Mouse (Mus musculus) stomach, postnatal 0 days (tissue): ENCODE measurements at regions not wholly inside any gene's neighbourhood (a gene's known extent, or its start where the extent isn't known, plus 50 kb on each side); places are given as distances from the start of the nearest gene placed in this dataset.

ENCODE experiments used
- CTCF ChIP-seq: IDR thresholded peaks from 2 replicates; pipeline ENCODE4 v1.5.1; 2016; ENCODE audit warnings: antibody characterized with exemption, low read depth, mild to moderate bottlenecking, moderate library complexity
- EP300 ChIP-seq: optimal IDR thresholded peaks from 2 replicates; pipeline ENCODE3; 2016; ENCODE audit warnings: antibody characterized with exemption

DNA sequence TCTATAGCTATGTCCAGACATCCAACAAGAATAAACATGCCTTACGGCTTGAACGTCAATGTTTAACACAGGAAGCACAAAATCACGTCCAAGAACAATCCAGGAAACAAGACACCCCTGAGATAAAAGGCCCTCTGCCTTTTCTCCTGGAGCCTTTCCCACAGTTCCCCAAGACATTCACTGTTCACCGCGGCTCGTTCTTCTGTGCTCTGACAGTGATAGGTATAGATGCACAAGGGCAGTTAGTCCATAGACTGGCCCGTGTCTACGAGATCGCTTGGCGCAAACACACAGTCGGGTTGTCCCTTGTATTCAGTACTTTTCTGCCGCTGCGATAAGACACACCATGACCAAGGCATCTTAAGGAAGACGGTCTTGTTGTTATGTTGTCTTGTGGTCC lies 182.7 kb upstream of the Jmjd1c start:
- TF ChIP-seq CTCF = no peak
- TF ChIP-seq EP300 = no peak
